ENCODE assay signal across 18 mouse cellular contexts in genomic region chr9:121011540-121011939, GRCm38 (mm10).
DNase-seq lines count a peak whose midpoint lies in the region; ATAC-seq and TF ChIP-seq lines count a peak whose summit lies in the region.
"Had no signal": no experiment of that assay in that cellular context is flagged by ENCODE, and none has a peak within 500 bp of the region (broad histone marks: within the 10 kb centered on the region; RNA-seq: fewer than 3 reads in every experiment).

No protein-coding gene starts in this region.

- H3K27me3 ChIP-seq in kidney, embryonic 15.5 days: no peaks in the 10 kb centered on the region
- no peaks in the 10 kb centered on the region; a peak in 1 of 4 replicates for H3K27me3 ChIP-seq in MEL (ENCODE audit: control insufficient read depth in 1 of 2, insufficient read depth in 2 of 2, low read length in 2 of 2)
- no peaks in the 10 kb centered on the region for H3K27me3 ChIP-seq in liver, embryonic 16.5 days (ENCODE audit: control insufficient read depth, insufficient read depth, low read depth, low read length)
- H3K27me3 ChIP-seq: hindbrain, embryonic 15.5 days had no signal

- peak; percentile 19 to 40 for DNase-seq in kidney, postnatal 4 days
- DNase-seq in A20 (ENCODE audit: low read depth, low spot score): peak; percentile 16
- DNase-seq in MEL (ENCODE audit: low read depth, low spot score): peak; percentile 9
- DNase-seq in spleen, adult 18-20 months: no peak
- no peak for DNase-seq in left cerebral cortex, adult 2 months (ENCODE audit: extremely low spot score in 1 of 2, low spot score in 2 of 2)
- DNase-seq: adrenal gland, postnatal 36 days; cerebellum, adult 9-11 months; gastrocnemius, adult 2 months; heart, adult 11 months; lung, postnatal 36 days; right cerebral cortex, postnatal 14 days had no signal

- TF ChIP-seq EP300 in MEL (IDR thresholded peaks at IDR 0.05; ENCODE audit: low read depth in 1 of 2, low read length in 2 of 2): no peak

- no peaks in the 10 kb centered on the region for H3K36me3 ChIP-seq in kidney, embryonic 15.5 days
- H3K36me3 ChIP-seq in MEL (ENCODE audit: control insufficient read depth in 1 of 2, insufficient read depth in 2 of 2, low read length in 2 of 2): no peaks in the 10 kb centered on the region
- H3K36me3 ChIP-seq in liver, embryonic 16.5 days (ENCODE audit: control insufficient read depth, insufficient read depth): no peaks in the 10 kb centered on the region
- H3K36me3 ChIP-seq: hindbrain, embryonic 15.5 days had no signal

- WGBS in kidney, embryonic 15.5 days: 43% methylated on average over 4 of the region's 4 CpGs
- WGBS in liver, embryonic 16.5 days (ENCODE audit: insufficient replicate concordance): 25% methylated on average over 4 of the region's 4 CpGs

- intact Hi-C loops in left cerebral cortex, adult 2 months (cut with DNase I): no loop called here

- no peak for TF ChIP-seq CTCF in MEL (IDR thresholded peaks at IDR 0.05 in 2 of 3, conservative IDR thresholded peaks at IDR 0.05 in 1 of 3; ENCODE audit: control insufficient read depth in 1 of 3, insufficient read depth in 1 of 3, low read depth in 2 of 3, low read length in 3 of 3, poor library complexity in 1 of 3, severe bottlenecking in 1 of 3)
- TF ChIP-seq CTCF in left cerebral cortex, adult 2 months (IDR thresholded peaks at IDR 0.05): no peak

- H3K4me1 ChIP-seq in kidney, embryonic 15.5 days: peaks cover 21% of the 10 kb centered on the region; the same call in 1 of the 2 replicates
- H3K4me1 ChIP-seq in MEL (ENCODE audit: control insufficient read depth in 1 of 2, insufficient read depth in 2 of 2, low read length in 2 of 2): no peaks in the 10 kb centered on the region
- no peaks in the 10 kb centered on the region for H3K4me1 ChIP-seq in liver, embryonic 16.5 days (ENCODE audit: control insufficient read depth, low read depth, low read length)
- H3K4me1 ChIP-seq: hindbrain, embryonic 15.5 days had no signal

- H3K9me3 ChIP-seq in kidney, embryonic 15.5 days (replicated peaks): no peaks in the 10 kb centered on the region
- no peaks in the 10 kb centered on the region for H3K9me3 ChIP-seq in MEL (replicated peaks; ENCODE audit: insufficient read depth, low read length)
- H3K9me3 ChIP-seq in liver, embryonic 16.5 days (replicated peaks; ENCODE audit: control insufficient read depth, low read length): no peaks in the 10 kb centered on the region
- H3K9me3 ChIP-seq: hindbrain, embryonic 15.5 days had no signal

- TF ChIP-seq POLR2A in MEL (IDR thresholded peaks at IDR 0.05; ENCODE audit: control insufficient read depth in 1 of 2, insufficient read depth in 1 of 2, low read depth in 1 of 2, low read length in 2 of 2, poor library complexity in 1 of 2): no peak

- no peak; the same call in 1 of the 2 replicates for ATAC-seq in kidney, embryonic 15.5 days (replicated peaks; ENCODE audit: low FRiP score)
- ATAC-seq in liver, embryonic 16.5 days (ENCODE audit: low read depth): 0 out of 2 replicates have a peak, but pooled peaks have one; percentile 27
- ATAC-seq: activated CD4-positive, CD25-positive, alpha-beta regulatory T cell, adult 4 months; forebrain, embryonic 16.5 days; midbrain, embryonic 16.5 days had no signal

- no peak overlapping the region for H3K4me3 ChIP-seq in kidney, embryonic 15.5 days (replicated peaks)
- no peak overlapping the region for H3K4me3 ChIP-seq in MEL (ENCODE audit: control insufficient read depth in 1 of 2, insufficient read depth in 1 of 2, low read depth in 2 of 2, low read length in 2 of 2)
- no peak overlapping the region for H3K4me3 ChIP-seq in liver, embryonic 16.5 days (ENCODE audit: low read depth, low read length)
- no peak overlapping the region for H3K4me3 ChIP-seq in left cerebral cortex, adult 2 months
- H3K4me3 ChIP-seq: gastrocnemius, adult 2 months; hindbrain, embryonic 15.5 days had no signal

- TF ChIP-seq RAD21 in MEL (IDR thresholded peaks at IDR 0.05; ENCODE audit: low read depth, low read length): no peak

- H3K27ac ChIP-seq in kidney, embryonic 15.5 days: no peak overlapping the region
- H3K27ac ChIP-seq in MEL (ENCODE audit: control insufficient read depth, low read depth, low read length): no peak overlapping the region
- no peak overlapping the region for H3K27ac ChIP-seq in liver, embryonic 16.5 days (ENCODE audit: low read length)
- H3K27ac ChIP-seq in left cerebral cortex, adult 2 months: no peak overlapping the region
- H3K27ac ChIP-seq: gastrocnemius, adult 2 months; hindbrain, embryonic 15.5 days; liver, embryonic 14.5 days had no signal

- no peak overlapping the region for H3K9ac ChIP-seq in kidney, embryonic 15.5 days
- no peak overlapping the region for H3K9ac ChIP-seq in MEL (ENCODE audit: control insufficient read depth, low read depth, low read length, poor library complexity, severe bottlenecking)
- no peak overlapping the region for H3K9ac ChIP-seq in liver, embryonic 16.5 days (ENCODE audit: low read depth, low read length)
- H3K9ac ChIP-seq: hindbrain, embryonic 15.5 days; liver, embryonic 14.5 days had no signal

- H3K79me2 ChIP-seq in MEL (ENCODE audit: control insufficient read depth, insufficient read depth, low read length, poor library complexity): no peaks in the 10 kb centered on the region

- H3K4me2 ChIP-seq in kidney, embryonic 15.5 days: no peak overlapping the region
- H3K4me2 ChIP-seq in liver, embryonic 16.5 days (ENCODE audit: low read depth, low read length): no peak overlapping the region
- H3K4me2 ChIP-seq: hindbrain, embryonic 15.5 days had no signal

TF ChIP-seq in MEL, 35 proteins besides CTCF, POLR2A, EP300 and RAD21:
- TF ChIP-seq NELFE (IDR thresholded peaks at IDR 0.05; ENCODE audit: low read depth, low read length) (no peak), UBTF (IDR thresholded peaks at IDR 0.05; ENCODE audit: borderline replicate concordance, insufficient read depth, low read depth, low read length) (no peak), ZC3H11A (IDR thresholded peaks at IDR 0.05; ENCODE audit: low read depth, low read length) (no peak), JUND (IDR thresholded peaks at IDR 0.05; ENCODE audit: low read depth, low read length) (no peak), GABPA (IDR thresholded peaks at IDR 0.05; ENCODE audit: low read depth, low read length) (no peak), MAX (IDR thresholded peaks at IDR 0.05; ENCODE audit: low read length) (no peak), BHLHE40 (IDR thresholded peaks at IDR 0.05; ENCODE audit: borderline replicate concordance, low read depth, low read length) (no peak), MAFK (IDR thresholded peaks at IDR 0.05; ENCODE audit: borderline replicate concordance, low read depth, low read length) (no peak), CHD2 (IDR thresholded peaks at IDR 0.05; ENCODE audit: low read length) (no peak), POLR2AphosphoS5 (IDR thresholded peaks at IDR 0.05; ENCODE audit: borderline replicate concordance, low read depth, low read length) (no peak), GATA1 (IDR thresholded peaks at IDR 0.05; ENCODE audit: low read depth, low read length) (no peak), MAZ (IDR thresholded peaks at IDR 0.05; ENCODE audit: low read depth, low read length) (no peak), TCF12 (IDR thresholded peaks at IDR 0.05; ENCODE audit: low read depth, low read length) (no peak), TBP (IDR thresholded peaks at IDR 0.05; ENCODE audit: low read depth, low read length) (no peak), ZKSCAN1 (IDR thresholded peaks at IDR 0.05; ENCODE audit: low read depth, low read length) (no peak)

Comparison
In these comparisons a context has a peak if more than half of its experiments do, and no peak if none do; other contexts are left out.
1. DNase-seq: peak in kidney, postnatal 4 days (2 of 2), A20 (single experiment) and MEL (single experiment); none in spleen, adult 18-20 months (0 of 2) and left cerebral cortex, adult 2 months (0 of 2).